Mouse (Mus musculus): Measurements from ENCODE around the gene Nsun4. TPM values are rescaled to one million over a fixed set of nuclear protein-coding genes. Genes with fewer than 3 reads are reported as not detected.

Gene Nsun4
- total and polyA plus RNA-seq, 3 experiments = 11.8 to 14.9 TPM; not detected in 1

DNA sequence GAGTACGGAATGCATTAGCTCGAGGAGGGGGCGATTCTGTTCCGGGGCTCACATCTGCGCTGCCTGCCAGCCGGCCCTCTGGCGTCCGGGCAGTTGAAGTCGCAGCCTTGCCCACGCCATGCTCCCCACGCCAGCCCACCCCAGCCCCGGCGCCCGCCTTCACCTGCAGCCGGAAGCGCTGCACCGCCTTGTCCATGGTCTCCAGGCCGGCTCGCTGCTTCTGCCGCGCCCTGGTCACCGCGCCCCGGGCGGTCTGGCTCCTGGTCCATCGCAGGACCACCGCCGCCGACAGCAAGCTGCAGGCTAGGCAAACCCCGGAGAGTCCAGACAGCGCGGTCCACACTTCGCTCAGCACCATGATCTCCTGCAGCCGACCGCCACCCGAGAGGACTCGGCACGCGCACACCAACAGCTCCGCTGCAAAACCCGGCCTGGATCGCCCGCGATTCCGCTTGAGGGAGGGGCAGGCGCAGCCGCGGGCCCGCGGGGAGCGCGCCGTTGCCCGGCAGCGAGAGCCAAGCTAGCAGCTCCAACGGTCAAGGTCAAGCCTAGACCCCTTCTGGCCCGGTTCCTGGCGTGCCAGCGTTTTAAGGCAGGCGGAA, 36.3 kb downstream of the Nsun4 start (continued):
- TF ChIP-seq EP300 (IDR thresholded peaks at IDR 0.05; ENCODE audit: low read depth in 1 of 2, low read length in 2 of 2) = no peak
- TF ChIP-seq ELF1 (IDR thresholded peaks at IDR 0.05; ENCODE audit: low read depth, low read length) = peak; percentile 13; the same call in 1 of the 2 replicates
- TF ChIP-seq ZNF384 (IDR thresholded peaks at IDR 0.05; ENCODE audit: low read depth, low read length) = no peak
- no peak for TF ChIP-seq E2F4 (IDR thresholded peaks at IDR 0.05; ENCODE audit: borderline replicate concordance, low read depth, low read length)
- TF ChIP-seq CHD1 (IDR thresholded peaks at IDR 0.05; ENCODE audit: low read depth, low read length) = 0 out of 2 replicates have a peak, but pooled peaks have one; percentile 16
- TF ChIP-seq JUND (IDR thresholded peaks at IDR 0.05; ENCODE audit: low read depth, low read length) = no peak
- TF ChIP-seq MAZ (IDR thresholded peaks at IDR 0.05; ENCODE audit: low read depth, low read length) = peak; percentile 97
- TF ChIP-seq GATA1 (IDR thresholded peaks at IDR 0.05; ENCODE audit: low read depth, low read length) = no peak
- TF ChIP-seq SIN3A (IDR thresholded peaks at IDR 0.05; ENCODE audit: low read length) = peak; percentile 83

GRCm38 (mm10) chr4:116016862-116017299, 36.8 kb downstream of the Nsun4 start:
- H3K9ac ChIP-seq (ENCODE audit: control insufficient read depth, low read depth, low read length, poor library complexity, severe bottlenecking) = peak overlapping the region; percentile 73
- H3K27me3 ChIP-seq (ENCODE audit: control insufficient read depth in 1 of 2, insufficient read depth in 2 of 2, low read length in 2 of 2) = no peaks in the 10 kb centered on the region
- H3K4me1 ChIP-seq (ENCODE audit: control insufficient read depth in 1 of 2, insufficient read depth in 2 of 2, low read length in 2 of 2) = peaks cover 15 to 32% of the 10 kb centered on the region in 2 experiments
- no peaks in the 10 kb centered on the region for H3K9me3 ChIP-seq (replicated peaks; ENCODE audit: insufficient read depth, low read length)
- peak overlapping the region; percentile 71; the same call in 1 of the 2 replicates for H3K27ac ChIP-seq (ENCODE audit: control insufficient read depth, low read depth, low read length)
- peaks cover 0 to 30% of the 10 kb centered on the region in 2 experiments; a peak in 3 of 4 replicates for H3K36me3 ChIP-seq (ENCODE audit: control insufficient read depth in 1 of 2, insufficient read depth in 2 of 2, low read length in 2 of 2)
- DNase-seq (ENCODE audit: low read depth, low spot score) = no peak
- H3K79me2 ChIP-seq (ENCODE audit: control insufficient read depth, insufficient read depth, low read length, poor library complexity) = peaks cover 12% of the 10 kb centered on the region
- TF ChIP-seq ZC3H11A (IDR thresholded peaks at IDR 0.05; ENCODE audit: low read depth, low read length) = no peak
- no peak for TF ChIP-seq KAT2A (conservative IDR thresholded peaks at IDR 0.05; ENCODE audit: low read depth, low read length)
- no peak for TF ChIP-seq ELF1 (IDR thresholded peaks at IDR 0.05; ENCODE audit: low read depth, low read length)
- TF ChIP-seq ZKSCAN1 (IDR thresholded peaks at IDR 0.05; ENCODE audit: low read depth, low read length) = no peak
- no peak for TF ChIP-seq RAD21 (IDR thresholded peaks at IDR 0.05; ENCODE audit: low read depth, low read length)
- TF ChIP-seq NELFE (IDR thresholded peaks at IDR 0.05; ENCODE audit: low read depth, low read length) = no peak
- no peak for TF ChIP-seq GATA1 (IDR thresholded peaks at IDR 0.05; ENCODE audit: low read depth, low read length)
- no peak for TF ChIP-seq HCFC1 (IDR thresholded peaks at IDR 0.05; ENCODE audit: low read depth, low read length)
- no peak for TF ChIP-seq CHD2 (IDR thresholded peaks at IDR 0.05; ENCODE audit: low read length)
- TF ChIP-seq USF2 (IDR thresholded peaks at IDR 0.05; ENCODE audit: borderline replicate concordance in 1 of 2, insufficient read depth in 1 of 2, low read depth in 1 of 2, low read length in 2 of 2) = no peak
- TF ChIP-seq SIN3A (IDR thresholded peaks at IDR 0.05; ENCODE audit: low read length) = no peak
- no peak for TF ChIP-seq ZMIZ1 (IDR thresholded peaks at IDR 0.05; ENCODE audit: low read depth, low read length)
- no peak for TF ChIP-seq POLR2AphosphoS2 (IDR thresholded peaks at IDR 0.05; ENCODE audit: low read length)
- no peak for TF ChIP-seq CHD1 (IDR thresholded peaks at IDR 0.05; ENCODE audit: low read depth, low read length)
- TF ChIP-seq E2F4 (IDR thresholded peaks at IDR 0.05; ENCODE audit: borderline replicate concordance, low read depth, low read length) = no peak
- TF ChIP-seq UBTF (IDR thresholded peaks at IDR 0.05; ENCODE audit: borderline replicate concordance, insufficient read depth, low read depth, low read length) = no peak
- TF ChIP-seq CTCF (IDR thresholded peaks at IDR 0.05 in 2 of 3, conservative IDR thresholded peaks at IDR 0.05 in 1 of 3; ENCODE audit: control insufficient read depth in 1 of 3, insufficient read depth in 1 of 3, low read depth in 2 of 3, low read length in 3 of 3, poor library complexity in 1 of 3, severe bottlenecking in 1 of 3) = no peak
- TF ChIP-seq GABPA (IDR thresholded peaks at IDR 0.05; ENCODE audit: low read depth, low read length) = no peak
- TF ChIP-seq MAX (IDR thresholded peaks at IDR 0.05; ENCODE audit: low read length) = no peak
- no peak for TF ChIP-seq MXI1 (IDR thresholded peaks at IDR 0.05; ENCODE audit: low read depth, low read length)
- H3K4me3 ChIP-seq (ENCODE audit: control insufficient read depth in 1 of 2, insufficient read depth in 1 of 2, low read depth in 2 of 2, low read length in 2 of 2) = peak overlapping the region; percentile 72 to 80

Data from MEL (cell line).